Mouse (Mus musculus): ENCODE measurements at regions not wholly inside any gene's neighbourhood (a gene's known extent, or its start where the extent isn't known, plus 50 kb on each side); places are given as distances from the start of the nearest gene placed in this dataset.

GRCm38 (mm10) chr15:62055011-62055410 is 1132.2 kb upstream of the A1bg start:
- DNase-seq (ENCODE audit: low spot score in 2 of 2), result no peak

GRCm38 (mm10) chr15:62053420-62054239 is 1130.8 kb upstream of the A1bg start:
- DNase-seq (ENCODE audit: low spot score in 2 of 2), result no peak

- no peak for DNase-seq (ENCODE audit: low spot score in 2 of 2)
These were observed 1126.6 kb upstream of the A1bg start for GRCm38 (mm10) chr15:62049416-62049815.

- no peak for DNase-seq (ENCODE audit: low spot score in 2 of 2)
These were observed 1126.2 kb upstream of the A1bg start for GRCm38 (mm10) chr15:62048981-62049380.

- DNase-seq (ENCODE audit: low spot score in 2 of 2), result no peak
These were observed 1123.5 kb upstream of the A1bg start for GRCm38 (mm10) chr15:62046276-62046675.

- DNase-seq (ENCODE audit: low spot score in 2 of 2), result no peak
These were observed 1122.0 kb upstream of the A1bg start for GRCm38 (mm10) chr15:62044654-62045335.

GRCm38 (mm10) chr15:62043617-62044392 is 1121.0 kb upstream of the A1bg start:
- DNase-seq (ENCODE audit: low spot score in 2 of 2), result no peak

GRCm38 (mm10) chr15:62042924-62043504 is 1120.2 kb upstream of the A1bg start:
- DNase-seq (ENCODE audit: low spot score in 2 of 2), result no peak

Measured in spleen, postnatal 14 days (tissue).